Mouse (Mus musculus) urinary bladder, adult 2 months (tissue): Measurements from ENCODE around the gene Ass1. TPM values are rescaled to one million over a fixed set of nuclear protein-coding genes. Genes with fewer than 3 reads are reported as not detected.
"Not testable (repeated sequence)": the region's sequence is repeated elsewhere in the genome, so short reads cannot be mapped to it uniquely, and the experiment has no call there.

Experiments
- DNase-seq: peaks from one replicate; pipeline ENCODE4 v3.0.0; 2022; ENCODE audit warnings: low spot score
- polyA plus RNA-seq: library from polyadenylated mRNA; depleted of rRNA; stranded (reverse); fragments of >200 nt; gene quantifications from 2 replicates; pipeline ENCODE4 v1.2.3, GENCODE M21; 2012; rRNA removed

Ass1 gene
- polyA plus RNA-seq, 1 experiment = 34.7 TPM

GRCm38 (mm10) chr2:31537054-31537453, 67.0 kb downstream of the Ass1 start:
- no peak for DNase-seq

GRCm38 (mm10) chr2:31538745-31539144, 68.7 kb downstream of the Ass1 start:
- no peak for DNase-seq

- DNase-seq = no peak
These were observed 71.6 kb downstream of the Ass1 start for GRCm38 (mm10) chr2:31541581-31541980.

DNA sequence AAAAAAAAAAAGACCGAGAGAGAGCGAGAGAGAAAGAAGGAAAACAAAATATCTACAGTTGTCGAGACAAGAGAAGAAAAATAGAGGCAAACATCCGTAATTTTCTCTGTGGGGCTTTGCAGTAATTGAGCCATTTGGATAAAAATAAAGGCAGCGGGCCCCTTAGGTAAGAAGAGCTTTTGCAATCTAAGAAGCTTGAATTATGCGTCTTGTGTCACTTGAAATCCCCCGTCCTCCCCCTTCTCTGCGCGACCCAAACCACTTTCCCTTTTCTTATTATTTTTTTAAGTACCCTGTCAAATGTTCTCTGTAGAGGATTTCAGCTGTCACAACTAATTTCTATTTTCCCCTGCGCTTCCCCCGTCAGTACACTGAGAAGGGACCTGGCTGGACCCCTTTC, 77.7 kb downstream of the Ass1 start:
- no peak for DNase-seq

DNA sequence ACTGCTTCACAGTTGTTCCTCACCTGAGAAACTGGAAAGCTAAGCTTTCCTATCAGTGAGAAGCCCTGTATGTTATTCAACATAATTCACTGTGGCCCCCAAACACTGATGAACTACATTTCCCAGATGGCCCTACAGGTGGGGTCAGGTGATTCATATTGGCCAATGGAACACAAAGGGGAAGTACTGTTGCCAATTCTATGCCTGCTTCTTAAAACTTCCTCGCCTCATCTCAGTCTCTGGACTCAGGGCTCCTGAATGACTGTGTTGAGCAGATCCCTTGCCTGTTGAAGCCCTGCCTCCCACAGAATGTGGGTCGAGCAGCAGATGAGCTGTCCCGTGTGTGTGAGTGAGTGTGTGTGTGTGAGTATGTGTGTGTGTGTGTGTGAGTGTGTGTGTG, 80.5 kb downstream of the Ass1 start:
- no peak for DNase-seq

- not testable (repeated sequence) for DNase-seq
These were observed 81.3 kb downstream of the Ass1 start for GRCm38 (mm10) chr2:31551351-31551750.

GRCm38 (mm10) chr2:31551971-31552370, 82.0 kb downstream of the Ass1 start:
- no peak for DNase-seq

GRCm38 (mm10) chr2:31554619-31555018, 84.6 kb downstream of the Ass1 start:
- no peak for DNase-seq

Other genes starting within 250 kb of the Ass1 start
- gene Ncs1, start 224.4 kb upstream of the Ass1 start, polyA plus RNA-seq = 6.4 and 8.7 TPM in 2 replicates
- 45.4 and 53.8 TPM in 2 replicates for gene Hmcn2, start 155.8 kb upstream of the Ass1 start, polyA plus RNA-seq
- 23.9 and 32.4 TPM in 2 replicates for gene Fubp3, start 102.4 kb downstream of the Ass1 start, polyA plus RNA-seq
- gene Prdm12, start 169.8 kb downstream of the Ass1 start, polyA plus RNA-seq = not detected in 2 replicates
- gene Exosc2, start 200.5 kb downstream of the Ass1 start, polyA plus RNA-seq = 22.0 and 24.5 TPM in 2 replicates
- 62.8 and 74.9 TPM in 2 replicates for gene Abl1, start 218.2 kb downstream of the Ass1 start, polyA plus RNA-seq